Mouse (Mus musculus) heart, postnatal 25 days (tissue): ENCODE measurements at regions not wholly inside any gene's neighbourhood (a gene's known extent, or its start where the extent isn't known, plus 50 kb on each side); places are given as distances from the start of the nearest gene placed in this dataset.

Experiments used
- DNase-seq: peaks from one replicate; pipeline ENCODE4 v3.0.0; 2022; ENCODE audit warnings: low spot score
- intact Hi-C: fragments of 180-260 bp; cut with DNase I; formaldehyde crosslinking; loops from one replicate; pipeline ENCODE4 v1.15.1; 2025

DNA sequence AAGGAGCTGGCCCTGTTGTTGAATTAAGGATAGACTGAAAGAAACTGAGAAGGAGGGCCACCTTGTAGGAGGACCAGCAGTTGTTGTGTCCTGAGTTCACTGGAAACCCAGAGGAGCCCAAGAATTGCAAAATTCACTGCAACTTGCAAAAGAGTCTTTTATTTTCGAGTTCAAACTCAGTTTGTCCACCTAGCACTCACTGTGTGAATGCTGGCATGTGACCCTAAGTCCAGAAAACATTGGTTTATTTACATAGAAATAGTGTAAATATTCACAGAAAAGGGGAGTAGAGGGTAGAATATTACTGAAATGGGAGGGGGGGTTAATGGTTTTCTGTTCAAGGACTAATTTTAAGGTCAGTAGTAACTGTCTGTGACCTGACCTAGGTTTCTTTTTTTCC lies 394.7 kb downstream of the 4933405O20Rik start:
- DNase-seq: no peak
- intact Hi-C loops: no loop called here

DNA sequence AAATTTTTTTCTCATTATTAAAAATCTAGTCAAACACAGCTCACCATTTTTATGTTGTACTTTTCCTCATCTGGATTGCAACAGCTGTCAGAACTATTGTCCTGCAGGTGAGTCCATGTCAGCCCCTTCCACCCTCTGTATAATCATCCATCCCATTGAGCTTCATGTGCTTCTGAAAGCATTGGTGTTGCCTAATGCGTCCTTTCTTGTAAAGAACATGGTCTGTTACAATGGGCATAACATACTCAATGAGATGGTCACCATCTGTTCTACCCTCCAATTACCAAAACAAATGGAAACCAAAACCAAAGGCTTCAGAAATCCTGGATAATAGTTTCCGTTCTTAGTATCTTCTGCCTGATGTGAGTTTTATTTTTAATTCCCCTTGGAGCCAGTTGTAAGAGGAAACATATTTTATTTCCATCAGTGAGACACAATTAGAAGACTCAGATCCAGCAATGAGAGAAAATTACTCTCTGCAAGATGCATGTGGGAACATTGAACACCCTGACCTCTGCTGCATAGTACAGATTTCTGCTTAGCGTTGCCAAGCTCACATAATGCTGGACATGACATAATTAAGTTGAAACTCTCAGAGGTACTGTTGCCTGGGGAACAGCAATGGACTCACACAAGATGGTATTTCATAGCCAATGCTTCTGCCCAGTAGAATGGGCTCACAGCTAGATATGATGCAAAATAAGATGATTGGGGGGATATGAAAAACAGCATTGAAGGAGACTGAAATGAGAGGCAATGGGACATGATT lies 443.1 kb downstream of the 4933405O20Rik start:
- intact Hi-C loops: no loop called here
- no peak for DNase-seq

DNA sequence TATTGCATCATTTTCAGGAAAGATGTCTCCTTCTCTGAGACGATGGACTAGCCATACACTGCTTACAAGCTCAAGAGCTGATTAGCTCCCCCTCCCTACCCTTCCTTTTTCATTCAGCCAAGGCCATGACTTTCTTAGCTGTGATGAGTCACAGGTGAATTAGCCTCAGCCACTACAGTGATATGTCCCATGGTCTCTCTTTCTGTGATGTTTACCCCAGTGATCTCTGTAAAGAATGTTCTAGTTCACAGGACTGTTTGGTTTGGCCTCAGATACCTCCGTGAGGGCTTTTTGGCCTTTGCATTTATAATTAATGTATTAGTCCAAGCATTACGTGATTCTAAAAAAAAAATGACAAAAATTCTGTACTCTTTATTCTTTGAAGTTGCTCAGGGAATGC lies 452.5 kb downstream of the 4933405O20Rik start:
- DNase-seq: no peak
- intact Hi-C loops: no loop called here

DNA sequence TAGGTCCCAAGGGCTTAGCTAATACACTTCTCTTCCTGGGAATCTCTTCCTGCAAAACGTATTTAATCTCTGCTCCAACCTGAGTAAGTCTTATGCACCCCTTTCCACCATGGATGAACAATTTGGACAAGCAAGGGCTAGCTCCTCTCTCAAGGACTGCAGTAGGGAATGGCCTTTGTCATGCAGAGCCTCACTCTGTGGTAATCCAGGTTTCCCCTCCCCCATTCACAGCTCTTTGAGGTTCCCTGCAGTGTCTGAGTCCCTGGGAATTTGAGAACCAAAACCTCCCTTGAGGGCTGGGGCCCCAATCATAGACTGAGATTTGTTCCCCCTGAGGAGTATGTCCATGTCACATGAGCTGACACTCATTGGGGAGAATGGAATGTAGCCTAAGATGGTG lies 442.5 kb upstream of the Ano5 start:
- intact Hi-C loops: no loop called here
- no peak for DNase-seq

DNA sequence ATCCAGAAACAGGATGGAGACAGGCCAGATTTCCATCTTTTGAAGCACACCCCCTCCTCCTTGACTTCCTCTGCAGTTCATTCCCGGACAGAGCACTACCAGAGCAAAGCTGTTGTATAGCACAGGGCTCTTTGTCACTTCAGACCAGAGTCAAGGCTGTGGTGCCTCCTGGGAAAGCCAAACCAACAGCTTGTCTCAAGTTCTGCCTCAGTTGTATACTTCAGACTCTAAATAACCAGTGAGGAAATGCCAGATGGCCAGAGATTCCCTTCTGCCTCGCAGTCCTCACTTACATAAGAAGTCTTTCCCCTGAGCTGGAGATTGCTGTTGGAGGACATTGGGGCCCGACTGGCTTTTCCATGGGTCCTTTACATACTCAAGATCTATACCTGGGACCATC lies 417.1 kb upstream of the Ano5 start:
- DNase-seq: no peak
- intact Hi-C loops: no loop called here

DNA sequence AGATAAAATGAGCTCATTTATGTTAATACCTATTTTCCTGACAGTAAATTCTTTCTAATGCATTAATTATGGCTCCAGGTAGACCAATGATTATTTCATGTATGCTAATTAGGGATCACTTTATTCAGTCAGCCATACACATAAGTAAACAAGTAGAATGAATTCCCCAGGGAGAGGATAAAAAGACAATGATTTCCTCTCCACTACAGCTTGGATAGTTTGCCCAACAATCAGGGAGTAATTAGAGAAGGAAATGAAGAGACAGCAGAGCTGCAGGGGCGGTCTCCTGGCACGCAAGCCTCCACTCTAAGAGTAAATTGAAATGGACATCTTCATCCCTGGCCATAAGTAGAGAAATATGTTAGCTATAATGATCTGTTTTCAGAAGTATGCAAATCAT lies 409.7 kb upstream of the Ano5 start:
- DNase-seq: no peak
- intact Hi-C loops: no loop called here

DNA sequence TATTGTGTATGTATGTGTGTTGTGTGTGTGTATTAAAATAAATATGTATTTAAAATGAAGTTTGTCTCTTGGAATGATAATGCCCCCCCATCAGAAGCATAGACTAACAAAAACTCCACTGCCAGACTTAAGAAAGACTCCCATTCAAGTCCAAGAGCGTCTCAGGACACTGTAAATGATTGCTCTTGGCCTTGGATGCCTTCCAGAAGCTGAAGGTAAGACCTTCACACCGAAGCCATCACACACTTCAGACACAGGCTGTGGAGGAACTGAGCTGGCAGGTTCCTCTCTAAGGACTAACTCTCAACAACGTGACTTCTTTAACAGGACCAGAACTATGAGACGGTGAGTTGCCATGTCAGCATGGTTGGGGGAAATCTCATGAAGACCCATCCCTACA lies 370.0 kb upstream of the Ano5 start:
- DNase-seq: no peak
- intact Hi-C loops: no loop called here

DNA sequence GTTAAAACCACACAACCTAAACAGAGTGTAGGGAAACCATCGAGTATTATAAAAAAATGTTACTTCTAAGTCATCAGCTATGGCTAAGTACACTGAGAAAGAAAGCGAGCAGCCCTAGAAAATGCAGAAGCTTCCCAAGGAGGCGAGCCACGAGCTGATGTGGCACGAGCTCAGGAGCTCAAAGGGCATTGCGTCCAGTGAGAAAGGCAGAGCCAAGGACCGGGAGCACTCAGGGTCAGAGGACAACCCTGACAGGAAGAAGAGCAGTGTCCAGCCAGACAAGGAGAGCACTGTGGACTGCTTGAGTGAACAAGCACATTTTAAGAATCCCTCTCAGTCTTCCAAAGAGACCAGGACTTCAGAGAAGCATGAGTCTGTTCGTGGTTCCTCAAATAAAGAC lies 335.6 kb upstream of the Ano5 start:
- no peak for DNase-seq

DNA sequence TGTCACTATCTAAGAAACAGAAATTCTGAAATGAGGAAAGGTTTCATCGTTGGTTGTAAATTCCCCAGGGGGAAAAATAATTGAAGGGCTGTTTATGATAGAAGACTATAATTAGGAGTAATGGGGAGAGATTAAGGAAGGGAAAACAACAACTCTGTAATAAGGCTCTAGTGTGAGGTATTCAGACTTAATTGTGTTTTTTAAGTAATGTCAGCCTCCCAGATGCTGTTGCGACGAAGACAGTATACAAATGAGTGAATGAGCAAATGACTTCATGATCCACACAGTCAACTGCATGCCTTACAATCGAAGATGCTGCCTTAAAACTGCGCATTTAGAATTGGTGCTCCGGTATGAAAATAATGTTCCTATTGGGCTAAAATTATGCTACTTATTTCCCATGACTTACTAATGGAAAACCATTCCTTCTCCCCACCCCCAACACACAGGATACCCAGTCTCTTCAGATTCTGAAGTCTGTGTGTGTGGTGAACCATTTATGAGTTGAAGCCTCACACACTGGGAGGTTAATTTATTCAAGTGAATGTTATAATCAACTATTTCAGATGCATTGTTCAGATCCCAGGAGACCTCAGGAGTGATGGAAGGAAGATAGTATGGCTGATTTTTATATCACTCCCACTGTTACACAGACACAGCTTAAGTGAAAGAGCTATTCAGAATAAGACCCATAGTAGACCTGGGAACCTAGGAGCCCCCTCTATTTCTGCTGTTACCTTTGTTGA lies 295.2 kb upstream of the Ano5 start:
- no peak for DNase-seq
- intact Hi-C loops: no loop called here

More for the DNA sequence above, 335.6 kb upstream of the Ano5 start:
- intact Hi-C loops: no loop called here

DNA sequence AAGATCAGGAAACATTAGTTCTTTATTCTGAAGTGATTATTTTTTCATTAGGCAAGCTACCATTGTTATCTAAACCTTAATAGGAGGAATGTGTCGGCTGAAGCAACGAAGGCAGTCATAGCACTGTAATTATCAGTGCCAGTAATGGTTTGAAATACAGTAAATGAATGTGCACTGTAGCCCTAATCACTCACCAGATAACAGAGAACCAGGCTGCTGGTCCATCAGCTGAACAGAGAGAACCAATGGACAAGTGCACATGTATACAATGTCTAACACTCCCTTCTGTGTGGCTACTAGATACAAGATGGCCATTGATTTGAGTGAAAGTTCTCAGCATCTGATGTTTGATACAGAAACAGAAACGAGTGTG lies 294.6 kb upstream of the Ano5 start:
- intact Hi-C loops: no loop called here
- no peak for DNase-seq

DNA sequence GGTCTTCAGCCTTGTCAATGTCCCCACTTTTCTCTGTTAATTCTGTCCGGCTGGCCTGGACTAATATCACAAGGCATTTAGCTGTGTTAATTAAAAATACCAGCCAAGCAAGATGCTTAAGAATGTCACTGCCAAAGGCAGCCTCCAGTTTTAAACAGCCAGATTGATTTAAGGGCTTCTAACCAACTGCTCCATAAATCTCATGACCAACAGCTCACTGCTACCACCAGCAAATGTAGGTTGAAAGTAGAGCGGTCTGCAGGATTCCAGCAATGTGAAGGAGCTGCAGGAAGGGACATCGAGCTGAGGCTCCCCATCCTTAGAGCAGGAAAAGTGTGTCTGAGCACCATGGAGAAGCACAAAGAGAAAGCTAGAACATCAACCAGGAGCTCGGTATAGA lies 289.5 kb upstream of the Ano5 start:
- DNase-seq: no peak
- intact Hi-C loops: no loop called here

DNA sequence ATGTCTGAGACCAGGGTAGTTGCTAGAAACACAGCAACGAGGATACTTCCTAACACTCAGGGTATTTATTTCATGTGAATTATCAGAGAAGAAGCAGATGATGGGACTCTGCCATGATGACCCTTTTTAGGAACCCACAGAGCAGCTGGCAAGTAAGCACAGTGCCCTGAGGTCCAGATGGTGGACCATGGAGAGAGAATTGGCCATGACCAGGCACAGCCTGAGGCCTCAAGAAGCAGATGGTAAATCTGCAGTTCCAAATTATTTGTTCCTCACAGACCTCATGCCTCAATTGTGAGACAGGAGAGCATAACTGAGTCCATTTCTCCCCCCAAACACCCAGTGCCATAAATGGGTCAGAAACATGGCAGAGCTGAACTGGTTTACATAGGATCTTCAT lies 289.0 kb upstream of the Ano5 start:
- intact Hi-C loops: no loop called here
- DNase-seq: no peak

DNA sequence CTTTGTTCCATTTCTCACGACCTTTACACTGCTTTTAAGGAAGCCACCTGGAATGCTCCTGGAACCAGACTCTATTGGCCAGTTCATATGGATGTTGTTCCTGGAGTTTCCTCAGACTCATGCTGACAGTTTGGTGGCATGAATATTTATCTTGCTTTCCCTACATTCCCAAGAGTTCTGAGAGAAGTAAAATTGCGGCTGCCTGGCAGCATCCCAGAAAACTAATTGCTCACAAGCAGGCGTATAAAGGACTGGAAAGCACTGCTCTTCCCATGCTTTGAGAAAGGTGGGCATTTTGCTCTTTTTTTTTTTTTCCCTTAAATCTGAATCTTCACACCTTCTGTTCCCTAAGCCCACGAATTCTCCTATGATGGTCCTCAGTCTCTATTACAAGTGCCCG lies 283.7 kb upstream of the Ano5 start:
- intact Hi-C loops: no loop called here
- no peak for DNase-seq

DNA sequence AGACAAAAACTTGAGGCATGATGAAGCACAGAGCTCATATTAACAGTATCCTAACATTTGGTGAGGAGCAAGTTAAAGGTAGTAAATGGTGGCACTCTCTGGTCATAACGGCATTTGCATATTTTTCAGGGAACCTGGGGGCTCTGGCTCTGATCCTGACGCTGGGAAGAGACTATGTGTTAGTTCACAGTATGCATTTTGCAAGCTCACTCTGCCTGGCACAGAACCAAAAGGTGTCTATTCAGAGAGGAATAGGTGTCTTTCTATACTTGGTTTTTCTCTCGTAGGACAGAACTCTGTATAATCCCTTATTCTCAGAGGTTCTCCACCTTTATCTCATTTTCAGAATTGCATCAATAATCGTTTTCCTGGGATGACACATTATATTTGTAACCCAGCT lies 276.2 kb upstream of the Ano5 start:
- no peak for DNase-seq
- intact Hi-C loops: no loop called here

DNA sequence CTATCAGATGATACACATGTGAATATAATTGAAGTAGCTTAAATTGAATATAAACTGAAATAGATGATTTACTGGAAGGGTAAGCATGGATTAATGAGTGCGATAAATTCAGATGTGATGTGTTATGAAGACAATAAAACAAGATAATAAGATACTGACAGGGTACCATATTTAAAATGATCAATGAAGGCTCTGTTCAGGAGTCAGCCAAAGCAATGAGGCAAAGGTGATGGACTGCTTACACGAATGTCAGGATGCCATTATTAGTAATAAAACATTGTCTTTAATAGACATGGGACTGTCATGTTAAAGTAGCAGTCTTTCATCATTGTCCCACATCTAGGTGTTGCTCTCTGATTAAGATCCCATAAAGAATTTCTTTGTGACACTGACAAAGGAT lies 263.1 kb upstream of the Ano5 start:
- intact Hi-C loops: no loop called here
- no peak for DNase-seq

DNA sequence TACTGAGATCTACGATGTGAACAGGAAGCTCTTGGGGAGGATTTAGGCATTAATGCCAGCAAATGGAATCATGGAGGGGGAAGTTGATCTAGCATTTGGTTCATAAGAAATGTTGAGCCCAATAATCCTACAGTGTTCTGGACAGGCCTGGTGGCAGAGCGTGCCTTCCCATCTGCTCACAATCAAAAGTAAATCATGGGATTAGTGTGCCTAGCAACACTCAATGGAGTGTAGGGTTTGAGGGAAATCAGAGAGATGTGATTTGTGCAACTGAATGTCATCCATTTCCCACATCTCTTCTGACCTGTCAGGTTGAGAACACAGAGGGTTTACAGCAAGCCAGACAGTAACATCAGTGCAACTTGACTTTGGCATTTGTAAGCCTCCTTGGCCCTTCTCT lies 256.4 kb upstream of the Ano5 start:
- no peak for DNase-seq
- intact Hi-C loops: no loop called here

DNA sequence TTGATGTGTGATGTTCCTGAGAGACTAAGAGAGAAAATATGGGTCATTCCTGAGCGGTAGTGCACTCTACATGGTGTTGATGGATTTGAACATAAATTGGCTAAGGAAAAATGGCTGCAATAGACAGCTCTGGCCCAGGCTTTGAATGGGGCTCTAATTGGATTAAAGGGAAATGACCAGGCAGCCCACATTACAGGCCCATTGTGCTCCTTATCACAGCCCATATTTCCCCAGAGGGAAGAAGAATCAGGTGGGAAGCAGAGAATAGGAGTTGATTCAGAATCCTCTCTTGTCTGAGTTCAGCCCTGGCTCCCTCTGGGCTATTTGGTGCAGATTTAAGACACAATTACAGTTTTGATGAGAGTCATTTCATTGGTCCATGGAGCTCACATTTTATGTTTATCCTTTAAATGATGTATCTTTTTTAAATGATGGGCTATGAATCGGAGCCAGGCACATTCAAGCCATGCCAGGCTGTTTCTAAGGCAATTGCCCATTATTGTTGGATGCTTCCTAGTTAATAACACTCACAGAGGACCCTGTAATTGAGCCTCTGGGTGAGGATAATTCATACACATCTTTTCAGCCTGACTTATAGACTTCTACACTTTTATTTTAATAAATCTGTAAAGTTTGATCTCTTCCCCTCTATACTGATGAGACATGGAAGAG lies 251.5 kb upstream of the Ano5 start:
- DNase-seq: no peak
- intact Hi-C loops: no loop called here

DNA sequence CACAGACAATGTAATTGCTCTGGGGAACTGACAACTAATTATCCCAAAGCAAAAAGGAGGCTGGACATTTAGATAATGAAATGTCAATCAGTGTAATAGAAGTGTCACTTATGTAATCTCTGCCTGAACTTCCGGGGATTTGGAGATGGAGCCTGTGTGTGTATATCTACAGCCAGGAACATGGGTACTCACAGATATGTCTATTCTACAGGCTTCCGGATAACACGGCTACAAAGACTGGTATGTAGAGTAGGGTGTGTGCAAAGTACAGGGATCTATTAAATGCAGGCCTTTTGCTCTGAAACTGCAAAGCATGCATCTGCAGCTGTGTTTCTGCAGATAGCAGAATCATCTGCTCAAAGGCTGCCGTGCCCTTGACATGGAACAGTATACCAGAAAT lies 246.7 kb upstream of the Ano5 start:
- no peak for DNase-seq
- intact Hi-C loops: no loop called here

DNA sequence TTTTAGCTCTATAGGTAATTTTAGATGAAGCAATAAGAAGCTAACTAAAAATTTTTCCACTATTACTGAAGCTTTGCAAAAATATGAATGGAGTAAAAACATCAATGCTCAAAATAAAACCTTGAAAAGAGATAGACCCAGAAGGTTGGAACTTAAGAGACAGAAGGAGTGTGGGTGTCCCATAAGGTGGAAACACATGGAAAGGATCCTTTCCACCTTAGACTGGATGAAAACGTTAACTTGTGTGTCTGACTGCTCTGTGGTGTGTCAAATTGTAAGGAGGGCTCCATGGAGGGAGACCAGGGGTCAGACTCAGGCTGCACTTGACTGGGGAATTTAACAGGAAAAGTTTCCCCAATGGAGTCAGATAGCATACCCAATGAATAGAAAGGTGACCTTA lies 244.9 kb upstream of the Ano5 start:
- no peak for DNase-seq
- intact Hi-C loops: loop anchor here (5.0 kb wide), 1 partner anchor 166 kb away; no protein-coding TSS in a partner anchor

DNA sequence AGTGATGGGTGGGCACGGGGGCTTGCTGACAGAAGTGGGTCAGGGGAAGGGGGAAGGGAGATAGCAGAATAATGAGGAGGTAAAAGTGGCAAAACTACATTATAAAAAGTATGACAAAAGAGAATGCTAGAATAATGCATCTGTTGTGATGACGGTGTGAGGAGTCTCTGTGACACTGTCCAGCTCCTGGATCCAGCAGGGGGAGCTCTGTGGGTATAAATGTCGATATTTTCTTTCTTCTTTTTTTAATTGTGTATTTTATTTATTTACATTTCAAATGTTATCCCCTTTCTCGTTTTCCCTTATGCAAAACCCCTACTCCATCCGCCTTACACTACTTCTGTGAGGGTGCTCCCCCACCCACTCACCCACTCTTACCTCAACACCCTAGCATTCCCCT lies 243.9 kb upstream of the Ano5 start:
- DNase-seq: no peak
- intact Hi-C loops: loop anchor here (5.0 kb wide), 1 partner anchor 165 kb away; no protein-coding TSS in a partner anchor

DNA sequence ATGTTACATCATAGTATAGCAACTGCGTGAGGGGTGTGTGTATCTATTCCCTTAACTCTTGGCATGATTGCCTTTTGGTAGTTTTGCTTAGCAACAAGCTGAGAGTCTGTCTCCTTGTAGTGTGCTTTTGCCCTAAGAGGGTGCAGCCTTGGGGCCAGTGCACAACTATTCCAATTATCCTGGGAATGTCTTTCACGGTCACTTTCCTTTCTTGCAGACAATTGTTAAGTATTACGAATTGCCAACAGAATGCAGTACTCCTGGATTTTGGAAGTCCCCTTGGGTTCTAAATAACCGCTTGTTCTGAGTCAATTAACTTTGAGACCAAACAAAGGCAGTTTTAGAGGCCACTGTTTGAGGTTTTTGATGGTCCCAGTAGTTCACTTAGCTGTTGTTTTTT lies 242.1 kb upstream of the Ano5 start:
- no peak for DNase-seq
- intact Hi-C loops: loop anchor here (5.0 kb wide), 1 partner anchor 164 kb away; no protein-coding TSS in a partner anchor
